Mouse (Mus musculus): Measurements from ENCODE around the gene Gm3173.
A peak's percentile ranks its signal among the peaks of the same experiment; 100 is the strongest.
"Not testable (repeated sequence)": the region's sequence is repeated elsewhere in the genome, so short reads cannot be mapped to it uniquely, and the experiment has no call there.

Gene Gm3173

GRCm38 (mm10) chr14:4430692-4431091 lies at the start of gene Gm3173:
TSS of gene Gm3173 (plus strand) at chr14:4430992.
- not testable (repeated sequence) for DNase-seq

DNA sequence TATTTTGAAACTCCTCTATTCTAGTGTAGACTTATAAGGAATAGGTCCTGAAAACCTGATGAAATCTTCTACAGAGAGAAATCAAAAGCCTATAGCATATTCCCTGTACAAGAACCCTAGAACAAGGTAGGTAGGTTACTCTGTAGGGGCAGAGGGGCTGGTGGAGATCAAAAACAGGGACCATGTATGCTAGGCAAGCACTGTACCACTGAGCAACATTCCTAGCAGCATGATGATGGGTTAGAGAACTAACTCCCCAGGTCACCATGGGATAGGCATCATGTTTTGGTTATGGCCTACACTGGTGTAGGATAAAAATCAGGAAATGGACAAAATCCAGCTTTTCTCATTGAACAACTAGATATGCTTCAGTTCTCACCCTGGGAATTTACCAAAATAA lies 45.2 kb upstream of the Gm3173 start:
- DNase-seq: not testable (repeated sequence)

GRCm38 (mm10) chr14:4392841-4393530 lies 37.8 kb upstream of the Gm3173 start:
- DNase-seq: peak in 1 of 2 experiments; percentile 13

DNA sequence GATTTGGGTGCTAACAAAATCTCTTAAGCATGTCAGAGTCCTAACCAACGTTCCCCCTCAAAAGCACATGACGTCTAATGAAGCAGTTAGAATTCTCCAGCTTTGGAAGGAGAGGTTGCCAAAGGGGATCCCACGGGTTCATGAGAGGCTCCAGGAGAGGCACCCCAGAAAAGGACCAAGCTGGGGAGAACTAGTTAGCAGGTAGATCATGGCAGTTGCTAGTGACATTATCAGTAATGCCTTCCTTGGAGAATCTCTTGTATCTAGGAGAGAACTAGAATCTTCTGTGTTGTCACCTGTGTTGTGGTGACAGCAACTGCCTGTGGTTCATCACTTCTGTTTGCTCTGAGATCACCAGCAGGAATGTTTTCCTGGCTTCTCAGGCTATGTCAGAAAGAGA lies 33.6 kb upstream of the Gm3173 start, which contains the start of gene Gm3159:
Gene Gm3159, plus strand, starts transcription at position 301 of the 400 bp plus-strand sequence.
- DNase-seq: not testable (repeated sequence)

DNA sequence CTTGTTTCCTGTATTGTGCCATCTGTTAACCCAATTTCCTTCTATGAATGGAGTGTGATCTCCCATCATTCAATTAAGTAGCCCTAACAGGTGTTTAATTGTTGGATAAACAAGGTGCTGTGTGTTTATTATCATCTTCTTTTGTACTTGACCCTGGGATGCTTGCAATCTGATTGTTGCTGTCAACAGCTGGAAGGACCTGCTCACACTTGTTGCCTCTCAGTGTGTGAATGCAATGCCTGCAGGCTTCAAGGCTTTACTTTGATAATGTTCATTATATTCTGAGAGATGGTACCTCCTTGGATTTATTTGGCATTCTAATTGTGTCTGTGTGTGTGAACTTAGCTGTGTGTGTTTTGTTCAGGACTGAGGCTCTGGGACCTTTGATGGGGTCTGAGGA lies 32.2 kb upstream of the Gm3173 start:
- DNase-seq: not testable (repeated sequence)

- DNase-seq: not testable (repeated sequence)
Measured at GRCm38 (mm10) chr14:4400115-4400789, 30.5 kb upstream of the Gm3173 start.

- not testable (repeated sequence) for DNase-seq
Measured at GRCm38 (mm10) chr14:4401245-4401644, 29.5 kb upstream of the Gm3173 start.

DNA sequence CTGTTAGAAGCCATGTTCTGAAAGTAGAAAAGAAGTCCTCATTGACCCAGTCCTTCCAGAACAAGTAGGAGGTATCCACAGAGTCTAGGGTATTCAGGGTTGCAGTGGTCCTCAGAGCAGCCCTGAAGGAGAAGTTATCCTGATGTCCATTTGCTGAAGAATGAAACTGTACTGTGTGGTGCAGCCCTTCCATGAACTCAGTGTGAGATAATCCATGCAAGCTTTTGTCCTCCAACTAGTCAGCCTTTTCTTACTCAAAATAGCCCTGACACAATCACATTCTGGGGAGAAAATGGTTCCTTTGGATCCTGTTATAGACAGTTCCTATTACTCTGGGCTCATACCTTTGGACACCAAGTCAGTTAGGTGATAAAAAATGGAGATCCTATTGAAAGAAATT lies 27.0 kb upstream of the Gm3173 start:
- not testable (repeated sequence) for DNase-seq

DNA sequence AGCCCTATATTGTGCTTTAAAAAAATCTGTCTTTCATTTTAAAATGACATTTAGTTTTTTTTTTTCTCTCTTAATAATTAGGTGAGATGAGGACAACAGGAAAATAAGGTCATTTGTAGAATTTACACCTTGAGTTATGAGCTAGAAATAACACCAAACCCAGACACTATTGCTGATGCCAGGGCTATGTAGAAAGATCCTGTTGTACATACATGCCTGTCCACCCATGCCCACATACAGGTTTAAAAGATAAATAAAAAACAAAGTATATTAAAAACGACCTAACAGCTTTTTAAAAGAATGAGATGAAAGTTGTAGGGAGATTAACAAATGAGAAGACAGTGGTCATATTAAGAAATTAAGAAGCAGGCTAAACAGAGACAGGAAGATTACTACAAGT lies 20.9 kb upstream of the Gm3173 start:
- DNase-seq: not testable (repeated sequence)

DNA sequence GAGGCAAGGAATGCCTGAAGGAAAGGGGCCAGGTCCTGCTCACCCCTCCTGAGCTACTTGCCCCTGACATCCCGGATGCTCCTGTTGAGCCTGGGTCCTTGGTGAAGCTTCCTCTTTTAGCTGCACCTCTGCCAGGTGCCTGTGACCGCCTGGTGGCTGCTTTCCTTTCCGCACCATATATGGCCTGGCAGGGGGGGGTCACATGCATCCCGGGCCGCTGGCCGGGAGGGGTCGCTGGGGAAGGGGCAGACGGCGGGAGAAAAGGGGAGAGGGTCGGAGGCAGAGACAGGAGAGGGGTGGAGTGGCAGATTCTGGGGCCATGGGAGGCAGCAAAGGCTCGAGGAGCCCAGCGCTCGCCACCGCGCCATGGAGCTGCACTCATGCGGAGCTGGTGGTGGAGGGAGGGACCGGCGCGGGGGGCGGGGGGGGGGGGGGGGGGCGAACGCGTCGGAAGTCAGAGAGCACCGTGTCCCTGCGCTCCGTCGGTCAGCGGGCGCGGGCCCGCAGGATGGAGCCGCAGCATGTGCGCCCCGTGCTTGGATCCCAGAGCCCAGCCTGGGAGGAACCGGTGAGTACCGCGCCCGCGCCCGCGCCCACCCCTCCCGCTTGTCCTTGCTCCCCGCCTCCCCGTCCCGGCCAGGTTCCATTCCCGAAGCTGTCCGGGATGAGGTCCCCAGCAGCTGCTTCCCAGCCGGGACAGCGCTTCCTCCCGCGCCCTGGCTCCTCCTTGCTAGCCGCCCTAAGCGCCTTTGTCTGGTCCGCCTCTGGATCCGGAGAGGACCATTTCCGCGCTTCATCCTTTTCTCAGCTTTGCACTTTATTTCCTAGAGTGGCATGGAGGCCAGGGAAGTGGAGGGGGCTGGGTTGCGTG lies 15.6 kb upstream of the Gm3173 start, which contains the start of gene Gm3164:
Gene Gm3164, plus strand, starts transcription at position 484 of the 871 bp plus-strand sequence.
- peak; percentile 62 to 70 for DNase-seq

GRCm38 (mm10) chr14:4481445-4481844 lies 50.7 kb downstream of the Gm3173 start, which contains the start of gene Gm3182:
TSS of gene Gm3182 (plus strand) at chr14:4481745.
- not testable (repeated sequence) for DNase-seq

DNA sequence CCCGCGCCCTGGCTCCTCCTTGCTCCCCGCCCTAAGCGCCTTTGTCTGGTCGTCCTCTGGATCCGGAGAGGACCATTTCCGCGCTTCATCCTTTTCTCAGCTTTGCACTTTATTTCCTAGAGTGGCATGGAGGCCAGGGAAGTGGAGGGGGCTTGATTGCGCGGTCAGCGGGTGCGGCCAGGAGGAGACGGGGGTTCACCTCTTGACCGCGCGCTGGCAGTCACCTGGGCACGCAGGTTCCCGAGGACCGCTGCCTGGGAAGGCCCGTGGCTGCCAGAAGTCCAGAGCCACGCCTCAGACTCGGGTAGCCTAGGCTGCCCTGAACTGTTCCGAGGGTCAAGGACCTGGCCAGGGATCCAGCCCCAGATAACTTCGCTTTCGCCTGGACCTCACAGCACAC lies 68.6 kb downstream of the Gm3173 start:
- DNase-seq: not testable (repeated sequence)

DNA sequence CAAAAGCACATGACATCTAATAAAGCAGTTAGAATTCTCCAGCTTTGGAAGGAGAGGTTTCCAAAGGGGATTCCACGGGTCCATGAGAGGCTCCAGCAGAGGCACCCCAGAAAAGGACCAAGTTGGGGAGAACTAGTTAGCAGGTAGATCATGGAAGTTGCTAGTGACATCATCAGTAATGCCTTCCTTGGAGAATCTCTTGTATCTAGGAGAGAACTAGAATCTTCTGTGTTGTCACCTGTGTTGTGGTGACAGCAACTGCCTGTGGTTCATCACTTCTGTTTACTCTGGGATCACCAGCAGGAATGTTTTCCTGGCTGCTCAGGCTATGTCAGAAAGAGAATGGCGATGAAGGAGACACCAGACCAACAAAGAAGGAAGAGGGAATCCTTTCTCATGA lies 124.3 kb downstream of the Gm3173 start, which contains the start of gene Gm3047:
Gene Gm3047, plus strand, starts transcription at position 301 of the 400 bp plus-strand sequence.
- not testable (repeated sequence) for DNase-seq

Data from kidney, postnatal 36 days (tissue).